Mouse (Mus musculus) heart, embryonic 11.5 days (tissue): Measurements from ENCODE around the gene Prdm15. TPM values are rescaled to one million over a fixed set of nuclear protein-coding genes. Genes with fewer than 3 reads are reported as not detected.

Experiments
- ATAC-seq: fragments of 200-750 bp; cut with Nextera tagmentation; replicated peaks from 2 replicates; pipeline ENCODE4 v1.8.0; 2017; ENCODE audit warnings: moderate library complexity; ENCODE audit not compliant: insufficient number of reproducible peaks, low FRiP score, low TSS enrichment
- H3K27ac ChIP-seq: fragments of 300-500 bp; sonication (generic); 2 replicates; pipeline ENCODE4 v1.5.1; 2014; ENCODE audit warnings: mild to moderate bottlenecking, low read depth, low read length
- H3K27me3 ChIP-seq: fragments of 300-500 bp; sonication (generic); 2 replicates; pipeline ENCODE4 v1.6.1; 2014; ENCODE audit warnings: mild to moderate bottlenecking, low read length, mixed read lengths; ENCODE audit not compliant: control insufficient read depth, insufficient read depth
- H3K36me3 ChIP-seq: fragments of 300-500 bp; sonication (generic); 2 replicates; pipeline ENCODE4 v1.6.1; 2014; ENCODE audit warnings: mild to moderate bottlenecking, low read length, moderate library complexity, mixed read lengths; ENCODE audit not compliant: control insufficient read depth, insufficient read depth
- H3K4me1 ChIP-seq: fragments of 300-500 bp; sonication (generic); 2 replicates; pipeline ENCODE4 v1.6.1; 2014; ENCODE audit warnings: low read length; ENCODE audit not compliant: control insufficient read depth, insufficient read depth
- H3K4me2 ChIP-seq: fragments of 300-500 bp; sonication (generic); 2 replicates; pipeline ENCODE4 v1.6.1; 2014; ENCODE audit warnings: mild to moderate bottlenecking, moderate library complexity
- H3K4me3 ChIP-seq: fragments of 300-500 bp; sonication (generic); 2 replicates; pipeline ENCODE4 v1.5.1; 2014; ENCODE audit warnings: low read depth, low read length
- H3K9ac ChIP-seq: fragments of 300-500 bp; sonication (generic); 2 replicates; pipeline ENCODE4 v1.6.1; 2014; ENCODE audit warnings: mild to moderate bottlenecking, low read depth, low read length, moderate library complexity
- H3K9me3 ChIP-seq: fragments of 300-500 bp; sonication (generic); replicated peaks from 2 replicates; pipeline ENCODE4 v1.6.1; 2016; ENCODE audit warnings: low read length; ENCODE audit not compliant: control insufficient read depth
- WGBS: fragments of 180-500 bp; shearing (Covaris S2); extraction: QIAGEN DNeasy Blood & Tissue Kit; methylation state at CpG from one replicate; pipeline ENCODE4 v1.1.7; 2014; ENCODE audit not compliant: insufficient replicate concordance; 5-methylcytosine and 5-hydroxymethylcytosine counted together
- polyA plus RNA-seq: library from polyadenylated mRNA; unstranded; fragments of >200 nt; fragmentation: Nextera tagmentation; extraction: Ambion mirVana; gene quantifications from 2 replicates; pipeline ENCODE4 v1.2.1, GENCODE M21; 2014

Prdm15 gene
- 6.2 and 7.9 TPM in 2 replicates for polyA plus RNA-seq

GRCm38 (mm10) chr16:97851741-97852319 is at the start of gene Prdm15:
Gene Prdm15 (minus strand): TSS chr16:97851850.
- Histone ChIP-seq H3K9ac (peak within 1 kb of the TSS; percentile 99), H3K4me3 (peak within 1 kb of the TSS; percentile 94), H3K27ac (peak within 1 kb of the TSS; percentile 98), H3K27me3 (no peaks in the 10 kb centered on the region), H3K4me1 (no peaks in the 10 kb centered on the region), H3K4me2 (peak within 1 kb of the TSS; percentile 85), H3K36me3 (no peaks in the 10 kb centered on the region), H3K9me3 (no peaks in the 10 kb centered on the region)
- peak; percentile 84 for ATAC-seq
- WGBS: 2% methylated on average over 31 of the region's 31 CpGs

GRCm38 (mm10) chr16:97897346-97898024 is 45.8 kb upstream of the Prdm15 start:
- H3K9ac ChIP-seq: no peak overlapping the region
- H3K36me3 ChIP-seq: no peaks in the 10 kb centered on the region
- H3K27ac ChIP-seq: no peak overlapping the region
- H3K9me3 ChIP-seq: no peaks in the 10 kb centered on the region
- H3K27me3 ChIP-seq: no peaks in the 10 kb centered on the region
- H3K4me3 ChIP-seq: no peak overlapping the region
- ATAC-seq: no peak; the same call in 1 of the 2 replicates
- H3K4me2 ChIP-seq: no peak overlapping the region
- H3K4me1 ChIP-seq: peaks cover 8% of the 10 kb centered on the region
- 60% methylated on average over 5 of the region's 5 CpGs for WGBS

- Histone ChIP-seq H3K9me3 (no peaks in the 10 kb centered on the region), H3K4me3 (no peak overlapping the region), H3K27me3 (no peaks in the 10 kb centered on the region), H3K9ac (no peak overlapping the region), H3K27ac (no peak overlapping the region), H3K36me3 (no peaks in the 10 kb centered on the region; the same call in 1 of the 2 replicates), H3K4me1 (no peaks in the 10 kb centered on the region), H3K4me2 (no peak overlapping the region)
- no peak for ATAC-seq
Measured at GRCm38 (mm10) chr16:97887762-97888161, 36.1 kb upstream of the Prdm15 start.

- no peak overlapping the region for H3K4me2 ChIP-seq
- no peak for ATAC-seq
- WGBS: 86% methylated on average over 1 of the region's 1 CpGs
- H3K27me3 ChIP-seq: no peaks in the 10 kb centered on the region
- no peaks in the 10 kb centered on the region for H3K4me1 ChIP-seq
- H3K27ac ChIP-seq: no peak overlapping the region
- no peaks in the 10 kb centered on the region for H3K9me3 ChIP-seq
- H3K36me3 ChIP-seq: no peaks in the 10 kb centered on the region
- H3K9ac ChIP-seq: no peak overlapping the region
- no peak overlapping the region for H3K4me3 ChIP-seq
Measured at GRCm38 (mm10) chr16:97883696-97884095, 32.0 kb upstream of the Prdm15 start.

- H3K27me3 ChIP-seq: no peaks in the 10 kb centered on the region
- no peak overlapping the region for H3K4me3 ChIP-seq
- no peaks in the 10 kb centered on the region for H3K9me3 ChIP-seq
- no peak overlapping the region for H3K27ac ChIP-seq
- ATAC-seq: no peak
- no peak overlapping the region for H3K4me2 ChIP-seq
- no peak overlapping the region for H3K9ac ChIP-seq
- no peaks in the 10 kb centered on the region for H3K36me3 ChIP-seq
- H3K4me1 ChIP-seq: no peaks in the 10 kb centered on the region
Measured at GRCm38 (mm10) chr16:97882891-97883290, 31.2 kb upstream of the Prdm15 start.

- H3K27me3 ChIP-seq: no peaks in the 10 kb centered on the region
- H3K36me3 ChIP-seq: peaks cover 4% of the 10 kb centered on the region; the same call in 1 of the 2 replicates
- ATAC-seq: no peak
- no peak overlapping the region for H3K27ac ChIP-seq
- WGBS: 86% methylated on average over 1 of the region's 1 CpGs
- no peak overlapping the region for H3K4me3 ChIP-seq
- no peaks in the 10 kb centered on the region for H3K4me1 ChIP-seq
- no peak overlapping the region for H3K9ac ChIP-seq
- H3K4me2 ChIP-seq: no peak overlapping the region
- H3K9me3 ChIP-seq: no peaks in the 10 kb centered on the region
Measured at GRCm38 (mm10) chr16:97879134-97879533, 27.5 kb upstream of the Prdm15 start.

- no peaks in the 10 kb centered on the region for H3K4me1 ChIP-seq
- ATAC-seq: no peak
- H3K36me3 ChIP-seq: peaks cover 4% of the 10 kb centered on the region
- no peaks in the 10 kb centered on the region for H3K9me3 ChIP-seq
- WGBS: 86% methylated on average over 3 of the region's 3 CpGs
- no peak overlapping the region for H3K4me2 ChIP-seq
- no peak overlapping the region for H3K4me3 ChIP-seq
- no peak overlapping the region for H3K9ac ChIP-seq
- H3K27ac ChIP-seq: no peak overlapping the region
- H3K27me3 ChIP-seq: no peaks in the 10 kb centered on the region
Measured at GRCm38 (mm10) chr16:97877502-97877901, 25.9 kb upstream of the Prdm15 start.

- 82% methylated on average over 4 of the region's 4 CpGs for WGBS
- no peak for ATAC-seq
- peaks cover 5% of the 10 kb centered on the region for H3K36me3 ChIP-seq
- no peak overlapping the region for H3K27ac ChIP-seq
- H3K9ac ChIP-seq: no peak overlapping the region
- H3K27me3 ChIP-seq: no peaks in the 10 kb centered on the region
- H3K4me1 ChIP-seq: no peaks in the 10 kb centered on the region
- H3K9me3 ChIP-seq: no peaks in the 10 kb centered on the region
- no peak overlapping the region for H3K4me2 ChIP-seq
- no peak overlapping the region for H3K4me3 ChIP-seq
Measured at GRCm38 (mm10) chr16:97875101-97875500, 23.5 kb upstream of the Prdm15 start.

GRCm38 (mm10) chr16:97874376-97874775 is 22.7 kb upstream of the Prdm15 start:
- H3K27ac ChIP-seq: no peak overlapping the region
- H3K4me3 ChIP-seq: no peak overlapping the region
- H3K4me1 ChIP-seq: no peaks in the 10 kb centered on the region
- no peak overlapping the region for H3K9ac ChIP-seq
- H3K36me3 ChIP-seq: peaks cover 9% of the 10 kb centered on the region
- WGBS: 54% methylated on average over 1 of the region's 1 CpGs
- no peaks in the 10 kb centered on the region for H3K27me3 ChIP-seq
- no peak overlapping the region for H3K4me2 ChIP-seq
- no peak for ATAC-seq
- no peaks in the 10 kb centered on the region for H3K9me3 ChIP-seq
